Mouse (Mus musculus): ENCODE measurements at regions not wholly inside any gene's neighbourhood (a gene's known extent, or its start where the extent isn't known, plus 50 kb on each side); places are given as distances from the start of the nearest gene placed in this dataset.

DNA sequence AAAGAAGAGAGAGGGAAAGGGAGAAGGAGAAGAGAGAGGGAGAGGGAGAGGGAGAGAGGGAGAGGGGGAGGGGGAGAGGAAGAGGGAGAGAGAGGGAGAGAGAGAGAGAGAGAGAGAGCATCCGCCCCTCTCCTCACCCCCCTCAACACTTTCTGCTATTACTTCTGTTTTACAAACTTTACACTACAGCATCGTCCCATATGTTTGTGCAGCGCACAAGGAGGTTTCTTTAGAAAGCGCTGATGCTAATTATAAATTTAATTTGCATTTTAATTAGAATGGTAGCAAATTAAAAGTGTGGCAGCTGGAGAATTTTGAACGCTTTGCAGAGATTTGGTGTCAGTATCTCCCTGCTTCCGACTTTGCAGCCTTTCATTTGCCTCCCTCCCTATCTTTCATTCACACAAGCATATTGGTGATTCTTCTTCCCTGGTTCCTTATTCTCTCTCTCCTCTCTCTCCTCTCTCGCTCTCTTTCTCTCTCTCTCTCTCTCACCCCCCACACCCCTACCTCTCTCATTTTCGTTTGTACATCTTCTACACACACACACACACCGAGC is 476.0 kb downstream of the Nr2f2 start:
- ATAC-seq (ENCODE audit: low read depth): no peak
- Histone ChIP-seq H3K4me2 (ENCODE audit: low read depth, low read length) (no peak overlapping the region), H3K4me1 (ENCODE audit: control insufficient read depth, low read depth, low read length) (no peaks in the 10 kb centered on the region), H3K27ac (ENCODE audit: low read length) (no peak overlapping the region), H3K27me3 (ENCODE audit: control insufficient read depth, insufficient read depth, low read depth, low read length) (no peaks in the 10 kb centered on the region), H3K9ac (ENCODE audit: low read depth, low read length) (no peak overlapping the region), H3K9me3 (replicated peaks; ENCODE audit: control insufficient read depth, low read length) (no peaks in the 10 kb centered on the region), H3K36me3 (ENCODE audit: control insufficient read depth, insufficient read depth) (no peaks in the 10 kb centered on the region), H3K4me3 (ENCODE audit: low read depth, low read length) (no peak overlapping the region)
- 65% methylated on average over 9 of the region's 9 CpGs for WGBS (ENCODE audit: insufficient replicate concordance)

- Histone ChIP-seq H3K27me3 (ENCODE audit: control insufficient read depth, insufficient read depth, low read depth, low read length) (no peaks in the 10 kb centered on the region), H3K4me3 (ENCODE audit: low read depth, low read length) (no peak overlapping the region), H3K36me3 (ENCODE audit: control insufficient read depth, insufficient read depth) (no peaks in the 10 kb centered on the region), H3K27ac (ENCODE audit: low read length) (no peak overlapping the region), H3K4me2 (ENCODE audit: low read depth, low read length) (no peak overlapping the region), H3K4me1 (ENCODE audit: control insufficient read depth, low read depth, low read length) (no peaks in the 10 kb centered on the region), H3K9me3 (replicated peaks; ENCODE audit: control insufficient read depth, low read length) (no peaks in the 10 kb centered on the region), H3K9ac (ENCODE audit: low read depth, low read length) (no peak overlapping the region)
- no peak for ATAC-seq (ENCODE audit: low read depth)
- WGBS (ENCODE audit: insufficient replicate concordance): 71% methylated on average over 7 of the region's 7 CpGs
Measured at GRCm38 (mm10) chr7:69888251-69888650, 478.3 kb downstream of the Nr2f2 start.

DNA sequence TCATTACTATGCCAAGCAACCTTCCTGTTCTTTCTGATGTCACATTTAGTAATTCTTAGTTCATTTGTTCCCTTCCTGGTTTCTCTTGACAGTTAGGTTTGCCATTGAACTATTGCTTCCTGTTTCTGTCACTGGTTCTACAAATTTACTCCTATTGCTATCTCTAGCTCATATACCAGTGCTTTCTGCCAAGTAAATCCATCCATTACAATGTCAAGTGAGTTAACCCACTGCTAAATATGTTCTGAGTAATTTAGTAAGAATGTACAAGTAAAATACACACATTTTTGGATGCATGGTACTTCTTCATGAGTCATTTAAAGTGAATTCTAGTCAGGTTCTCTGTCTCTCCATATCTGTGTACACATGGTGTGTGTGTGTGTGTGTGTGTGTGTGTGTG is 489.5 kb downstream of the Nr2f2 start:
- H3K9me3 ChIP-seq (replicated peaks; ENCODE audit: control insufficient read depth, low read length): no peaks in the 10 kb centered on the region
- ATAC-seq (ENCODE audit: low read depth): no peak
- no peaks in the 10 kb centered on the region for H3K4me1 ChIP-seq (ENCODE audit: control insufficient read depth, low read depth, low read length)

DNA sequence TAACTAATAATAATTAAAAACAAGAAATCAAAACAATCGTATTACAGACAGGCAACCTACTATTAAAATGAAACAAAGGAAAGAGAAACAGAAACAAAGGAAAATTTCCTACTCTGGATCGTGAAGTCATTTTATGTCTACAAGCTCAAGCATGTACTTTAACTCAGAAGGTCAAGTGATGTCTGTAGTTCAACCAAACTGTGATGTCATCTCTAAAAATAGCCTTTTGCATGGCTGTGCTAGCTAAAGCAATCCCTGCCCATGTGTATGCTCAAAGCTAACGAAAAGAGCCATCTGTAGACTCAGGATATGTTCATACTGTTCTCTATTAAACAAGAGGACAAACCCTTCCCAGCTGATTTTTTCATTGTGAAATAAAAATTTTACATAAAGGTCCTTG is 500.7 kb downstream of the Nr2f2 start:
- Histone ChIP-seq H3K4me3 (ENCODE audit: low read depth, low read length) (no peak overlapping the region), H3K4me2 (ENCODE audit: low read depth, low read length) (no peak overlapping the region), H3K27me3 (ENCODE audit: control insufficient read depth, insufficient read depth, low read depth, low read length) (no peaks in the 10 kb centered on the region), H3K9ac (ENCODE audit: low read depth, low read length) (no peak overlapping the region), H3K36me3 (ENCODE audit: control insufficient read depth, insufficient read depth) (no peaks in the 10 kb centered on the region), H3K27ac (ENCODE audit: low read length) (no peak overlapping the region), H3K4me1 (ENCODE audit: control insufficient read depth, low read depth, low read length) (no peaks in the 10 kb centered on the region), H3K9me3 (replicated peaks; ENCODE audit: control insufficient read depth, low read length) (no peaks in the 10 kb centered on the region)
- no peak for ATAC-seq (ENCODE audit: low read depth)
- 53% methylated on average over 3 of the region's 3 CpGs for WGBS (ENCODE audit: insufficient replicate concordance)

More for the DNA sequence above, 489.5 kb downstream of the Nr2f2 start:
- H3K4me2 ChIP-seq (ENCODE audit: low read depth, low read length): no peak overlapping the region
- no peak overlapping the region for H3K9ac ChIP-seq (ENCODE audit: low read depth, low read length)
- H3K4me3 ChIP-seq (ENCODE audit: low read depth, low read length): no peak overlapping the region
- H3K27me3 ChIP-seq (ENCODE audit: control insufficient read depth, insufficient read depth, low read depth, low read length): no peaks in the 10 kb centered on the region
- H3K27ac ChIP-seq (ENCODE audit: low read length): no peak overlapping the region
- H3K36me3 ChIP-seq (ENCODE audit: control insufficient read depth, insufficient read depth): no peaks in the 10 kb centered on the region

GRCm38 (mm10) chr7:69844631-69845324 is 521.8 kb downstream of the Nr2f2 start:
- H3K27me3 ChIP-seq (ENCODE audit: control insufficient read depth, insufficient read depth, low read depth, low read length): no peaks in the 10 kb centered on the region
- WGBS (ENCODE audit: insufficient replicate concordance): 55% methylated on average over 19 of the region's 19 CpGs
- no peak overlapping the region for H3K9ac ChIP-seq (ENCODE audit: low read depth, low read length)
- ATAC-seq (ENCODE audit: low read depth): no peak
- no peaks in the 10 kb centered on the region for H3K36me3 ChIP-seq (ENCODE audit: control insufficient read depth, insufficient read depth)
- no peak overlapping the region for H3K4me2 ChIP-seq (ENCODE audit: low read depth, low read length)
- H3K4me3 ChIP-seq (ENCODE audit: low read depth, low read length): no peak overlapping the region
- H3K27ac ChIP-seq (ENCODE audit: low read length): no peak overlapping the region
- H3K4me1 ChIP-seq (ENCODE audit: control insufficient read depth, low read depth, low read length): no peaks in the 10 kb centered on the region
- no peaks in the 10 kb centered on the region for H3K9me3 ChIP-seq (replicated peaks; ENCODE audit: control insufficient read depth, low read length)

DNA sequence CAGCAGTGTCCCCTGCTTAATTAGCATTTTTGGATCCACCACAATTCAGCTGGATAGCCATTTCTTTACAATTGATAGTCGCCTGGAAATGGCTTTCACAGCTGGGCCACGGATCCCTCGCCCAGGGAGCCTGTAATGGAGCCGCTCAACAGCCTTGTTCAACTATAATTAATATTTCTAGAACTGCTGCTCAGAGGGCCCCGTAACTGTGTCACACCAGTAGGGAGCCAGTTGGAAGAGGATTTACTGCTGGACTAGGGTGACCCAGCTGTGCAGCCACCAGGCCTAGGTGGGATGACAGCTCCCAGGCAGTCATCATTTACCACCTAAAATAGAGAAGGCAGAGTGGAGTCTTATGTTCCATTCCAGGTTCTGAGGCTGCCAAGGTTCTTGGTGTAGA is 529.2 kb downstream of the Nr2f2 start:
- 64% methylated on average over 5 of the region's 5 CpGs for WGBS (ENCODE audit: insufficient replicate concordance)
- H3K9ac ChIP-seq (ENCODE audit: low read depth, low read length): no peak overlapping the region

GRCm38 (mm10) chr7:69827251-69827650 is 539.3 kb downstream of the Nr2f2 start:
- no peak for ATAC-seq (ENCODE audit: low read depth)
- no peaks in the 10 kb centered on the region for H3K9me3 ChIP-seq (replicated peaks; ENCODE audit: control insufficient read depth, low read length)

More for the DNA sequence above, 529.2 kb downstream of the Nr2f2 start:
- Histone ChIP-seq H3K4me2 (ENCODE audit: low read depth, low read length) (no peak overlapping the region), H3K4me1 (ENCODE audit: control insufficient read depth, low read depth, low read length) (no peaks in the 10 kb centered on the region), H3K27me3 (ENCODE audit: control insufficient read depth, insufficient read depth, low read depth, low read length) (no peaks in the 10 kb centered on the region), H3K36me3 (ENCODE audit: control insufficient read depth, insufficient read depth) (no peaks in the 10 kb centered on the region), H3K27ac (ENCODE audit: low read length) (no peak overlapping the region), H3K9me3 (replicated peaks; ENCODE audit: control insufficient read depth, low read length) (no peaks in the 10 kb centered on the region), H3K4me3 (ENCODE audit: low read depth, low read length) (no peak overlapping the region)
- ATAC-seq (ENCODE audit: low read depth): no peak

DNA sequence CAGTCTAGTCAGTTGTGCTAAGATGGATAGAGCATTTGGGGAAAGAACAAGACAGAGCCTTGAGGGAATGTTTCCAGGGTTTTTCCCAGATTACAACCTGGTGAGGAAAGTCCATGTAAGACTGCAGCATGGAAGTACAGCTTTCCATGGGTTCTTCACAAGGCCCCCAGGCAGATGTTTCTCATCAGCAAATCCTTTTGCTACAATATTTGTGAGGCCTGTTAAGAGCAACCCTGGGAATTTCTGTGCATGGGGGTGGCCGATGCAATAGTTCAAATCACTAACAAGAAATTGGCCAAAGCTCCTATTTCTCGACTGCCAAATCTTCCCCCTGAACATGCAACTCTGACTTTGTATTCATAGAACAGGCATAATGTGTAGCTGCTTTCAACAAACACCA is 546.0 kb downstream of the Nr2f2 start:
- 70% methylated on average over 2 of the region's 2 CpGs for WGBS (ENCODE audit: insufficient replicate concordance)
- no peak overlapping the region for H3K27ac ChIP-seq (ENCODE audit: low read length)
- H3K4me2 ChIP-seq (ENCODE audit: low read depth, low read length): no peak overlapping the region
- H3K9me3 ChIP-seq (replicated peaks; ENCODE audit: control insufficient read depth, low read length): no peaks in the 10 kb centered on the region
- no peak for ATAC-seq (ENCODE audit: low read depth)
- no peaks in the 10 kb centered on the region for H3K27me3 ChIP-seq (ENCODE audit: control insufficient read depth, insufficient read depth, low read depth, low read length)
- H3K9ac ChIP-seq (ENCODE audit: low read depth, low read length): no peak overlapping the region
- no peak overlapping the region for H3K4me3 ChIP-seq (ENCODE audit: low read depth, low read length)
- no peaks in the 10 kb centered on the region for H3K4me1 ChIP-seq (ENCODE audit: control insufficient read depth, low read depth, low read length)
- H3K36me3 ChIP-seq (ENCODE audit: control insufficient read depth, insufficient read depth): no peaks in the 10 kb centered on the region

More at GRCm38 (mm10) chr7:69827251-69827650, 539.3 kb downstream of the Nr2f2 start:
- WGBS (ENCODE audit: insufficient replicate concordance): 56% methylated on average over 8 of the region's 8 CpGs
- no peaks in the 10 kb centered on the region for H3K27me3 ChIP-seq (ENCODE audit: control insufficient read depth, insufficient read depth, low read depth, low read length)
- no peak overlapping the region for H3K4me3 ChIP-seq (ENCODE audit: low read depth, low read length)
- H3K36me3 ChIP-seq (ENCODE audit: control insufficient read depth, insufficient read depth): no peaks in the 10 kb centered on the region
- no peaks in the 10 kb centered on the region for H3K4me1 ChIP-seq (ENCODE audit: control insufficient read depth, low read depth, low read length)
- H3K9ac ChIP-seq (ENCODE audit: low read depth, low read length): no peak overlapping the region
- H3K4me2 ChIP-seq (ENCODE audit: low read depth, low read length): no peak overlapping the region
- no peak overlapping the region for H3K27ac ChIP-seq (ENCODE audit: low read length)

GRCm38 (mm10) chr7:69812301-69812700 is 554.2 kb downstream of the Nr2f2 start:
- Histone ChIP-seq H3K9ac (ENCODE audit: low read depth, low read length) (no peak overlapping the region), H3K4me1 (ENCODE audit: control insufficient read depth, low read depth, low read length) (no peaks in the 10 kb centered on the region), H3K4me3 (ENCODE audit: low read depth, low read length) (no peak overlapping the region), H3K27me3 (ENCODE audit: control insufficient read depth, insufficient read depth, low read depth, low read length) (no peaks in the 10 kb centered on the region), H3K36me3 (ENCODE audit: control insufficient read depth, insufficient read depth) (no peaks in the 10 kb centered on the region), H3K4me2 (ENCODE audit: low read depth, low read length) (no peak overlapping the region), H3K27ac (ENCODE audit: low read length) (no peak overlapping the region), H3K9me3 (replicated peaks; ENCODE audit: control insufficient read depth, low read length) (no peaks in the 10 kb centered on the region)
- WGBS (ENCODE audit: insufficient replicate concordance): 63% methylated on average over 3 of the region's 3 CpGs
- no peak for ATAC-seq (ENCODE audit: low read depth)
